Mouse (Mus musculus) mouse trophoblast stem cell (cell line): ENCODE measurements around the gene Unc5c.

ENCODE experiments used
- in situ Hi-C, 2 experiments: fragments of 300-500 bp; cut with MseI, MboI; formaldehyde crosslinking; loops; 2 replicates in 1 of 2; 3 replicates in 1 of 2; pipeline ENCODE4 v1.15.1; 2025

Gene Unc5c

DNA sequence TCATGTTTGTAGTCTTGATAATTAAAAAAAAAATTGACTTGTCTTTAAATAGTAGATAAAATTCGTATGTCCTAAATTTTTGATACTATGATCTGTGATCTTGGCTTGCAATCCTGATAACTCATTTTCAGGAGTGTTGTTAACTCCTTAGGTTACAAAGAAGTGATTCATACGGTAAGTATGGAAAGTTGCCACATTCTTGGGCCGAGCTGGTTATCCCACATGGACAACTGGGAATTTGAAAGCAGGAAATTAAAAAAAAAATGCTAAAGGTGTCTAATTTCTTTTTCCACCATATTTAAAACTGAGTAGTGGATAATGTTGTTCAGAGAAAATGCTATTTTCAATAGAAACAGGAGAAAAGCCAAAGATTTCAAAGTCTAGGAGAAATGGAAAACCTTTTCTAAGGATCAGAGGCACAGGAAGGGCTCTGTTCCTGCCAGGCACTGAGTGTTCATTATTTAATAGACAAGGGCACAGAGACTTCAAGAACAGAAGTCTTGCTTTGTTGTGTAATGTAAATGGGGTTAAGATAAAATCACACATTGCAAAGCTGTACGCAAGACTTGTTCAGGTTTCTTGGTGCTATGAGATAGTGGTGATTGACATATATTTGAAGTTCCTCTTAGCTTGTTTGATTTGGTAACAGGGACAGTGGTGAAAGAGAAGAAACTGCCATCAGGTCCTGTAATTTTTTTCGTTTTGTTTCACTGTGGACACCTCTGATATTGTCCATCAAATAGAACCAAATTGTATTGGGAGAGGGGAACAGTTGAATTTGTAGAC is 46.4 kb downstream of the Unc5c start:
- in situ Hi-C loops, result no loop called here

GRCm38 (mm10) chr3:141528751-141529150 is 63.7 kb downstream of the Unc5c start:
- in situ Hi-C loops, result no loop called here

GRCm38 (mm10) chr3:141529599-141529998 is 64.6 kb downstream of the Unc5c start:
- in situ Hi-C loops, result no loop called here

- in situ Hi-C loops, result no loop called here
These were observed 68.8 kb downstream of the Unc5c start for GRCm38 (mm10) chr3:141533861-141534260.

- in situ Hi-C loops, result no loop called here
These were observed 71.8 kb downstream of the Unc5c start for GRCm38 (mm10) chr3:141536857-141537256.

- in situ Hi-C loops, result no loop called here
These were observed 73.1 kb downstream of the Unc5c start for GRCm38 (mm10) chr3:141538120-141538519.

DNA sequence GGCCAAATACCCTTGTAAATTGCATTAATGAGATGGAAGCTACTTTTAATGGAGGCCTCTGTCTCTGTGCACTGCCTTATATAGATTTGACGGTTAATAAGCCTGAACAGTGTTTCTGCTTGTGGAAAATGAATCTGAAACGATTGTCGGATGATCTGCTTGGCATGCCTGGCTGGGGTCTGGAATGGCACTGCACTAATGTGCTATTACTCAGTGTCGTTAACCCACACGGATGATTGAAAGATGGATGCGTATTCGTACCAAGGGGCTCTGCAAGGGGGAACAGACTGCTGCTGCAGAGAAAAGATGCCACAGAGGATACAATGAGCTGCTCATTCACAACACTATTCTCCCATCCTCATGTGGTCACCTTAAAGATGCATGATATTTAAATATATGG is 75.7 kb downstream of the Unc5c start:
- in situ Hi-C loops, result no loop called here

- in situ Hi-C loops, result no loop called here
These were observed 82.4 kb downstream of the Unc5c start for GRCm38 (mm10) chr3:141547341-141547814.

- in situ Hi-C loops, result no loop called here
These were observed 84.6 kb downstream of the Unc5c start for GRCm38 (mm10) chr3:141549661-141550060.

- in situ Hi-C loops, result no loop called here
These were observed 87.9 kb downstream of the Unc5c start for GRCm38 (mm10) chr3:141552960-141553359.

GRCm38 (mm10) chr3:141557072-141557471 is 92.1 kb downstream of the Unc5c start:
- in situ Hi-C loops, result no loop called here

GRCm38 (mm10) chr3:141575076-141575688 is 110.2 kb downstream of the Unc5c start:
- in situ Hi-C loops, result loop anchor here in 1 of 2 experiments (25.0 kb wide), 1 partner anchor 262 kb away; no protein-coding TSS in a partner anchor

GRCm38 (mm10) chr3:141577382-141577781 is 112.4 kb downstream of the Unc5c start:
- in situ Hi-C loops, result loop anchor here in 1 of 2 experiments (25.0 kb wide), 1 partner anchor 260 kb away; no protein-coding TSS in a partner anchor

GRCm38 (mm10) chr3:141581190-141581891 is 116.3 kb downstream of the Unc5c start:
- in situ Hi-C loops, result loop anchor here in 1 of 2 experiments (25.0 kb wide), 1 partner anchor 256 kb away; no protein-coding TSS in a partner anchor

GRCm38 (mm10) chr3:141581892-141582214 is 116.8 kb downstream of the Unc5c start:
- in situ Hi-C loops, result loop anchor here in 1 of 2 experiments (25.0 kb wide), 1 partner anchor 255 kb away; no protein-coding TSS in a partner anchor

GRCm38 (mm10) chr3:141583180-141583579 is 118.2 kb downstream of the Unc5c start:
- in situ Hi-C loops, result loop anchor here in 1 of 2 experiments (25.0 kb wide), 1 partner anchor 254 kb away; no protein-coding TSS in a partner anchor

GRCm38 (mm10) chr3:141589392-141590012 is 124.5 kb downstream of the Unc5c start:
- in situ Hi-C loops, result loop anchor here in 1 of 2 experiments (25.0 kb wide), 1 partner anchor 248 kb away; no protein-coding TSS in a partner anchor

- in situ Hi-C loops, result loop anchor here in 1 of 2 experiments (25.0 kb wide), 1 partner anchor 244 kb away; no protein-coding TSS in a partner anchor
These were observed 128.2 kb downstream of the Unc5c start for GRCm38 (mm10) chr3:141593249-141593648.

- in situ Hi-C loops, result loop anchor here in 1 of 2 experiments (25.0 kb wide), 1 partner anchor 243 kb away; no protein-coding TSS in a partner anchor
These were observed 129.1 kb downstream of the Unc5c start for GRCm38 (mm10) chr3:141594120-141594519.

- in situ Hi-C loops, result loop anchor here in 1 of 2 experiments (25.0 kb wide), 1 partner anchor 242 kb away; no protein-coding TSS in a partner anchor
These were observed 130.1 kb downstream of the Unc5c start for GRCm38 (mm10) chr3:141595073-141595472.

GRCm38 (mm10) chr3:141596461-141596860 is 131.4 kb downstream of the Unc5c start:
- in situ Hi-C loops, result loop anchor here in 1 of 2 experiments (25.0 kb wide), 1 partner anchor 241 kb away; no protein-coding TSS in a partner anchor
